Mouse (Mus musculus): ENCODE data around the gene Lrmda. TPM values are rescaled to one million over a fixed set of nuclear protein-coding genes. Genes with fewer than 3 reads are reported as not detected.
"Not testable (repeated sequence)": the region's sequence is repeated elsewhere in the genome, so short reads cannot be mapped to it uniquely, and the experiment has no call there.

Lrmda gene
- polyA plus RNA-seq, 1 experiment, result 0.51 TPM

DNA sequence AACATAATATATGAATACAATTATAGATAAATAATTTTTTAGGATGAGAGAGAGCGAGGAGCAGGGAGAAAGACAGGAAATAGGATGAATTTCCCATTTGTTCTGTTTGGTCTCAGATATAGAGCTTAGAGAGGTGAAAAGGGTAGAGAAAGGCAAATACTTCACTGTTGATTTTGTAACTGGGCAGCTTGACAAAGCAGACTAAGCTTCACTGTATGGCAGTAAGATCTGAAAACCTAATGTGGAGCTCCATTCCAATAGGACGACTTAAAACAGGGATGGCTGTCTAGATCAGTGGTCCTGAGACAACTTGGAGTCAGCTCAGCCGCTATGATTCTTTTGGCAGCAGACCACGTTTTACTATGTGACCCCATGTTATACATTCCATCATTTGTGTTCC lies 566.8 kb downstream of the Lrmda start:
- H3K4me1 ChIP-seq (replicated peaks; ENCODE audit: control insufficient read depth, insufficient read depth, low read length), result no peaks in the 10 kb centered on the region
- H3K4me3 ChIP-seq (ENCODE audit: control insufficient read depth, insufficient read depth, low read length), result no peak overlapping the region
- TF ChIP-seq CTCF (IDR thresholded peaks at IDR 0.05; ENCODE audit: borderline replicate concordance, control insufficient read depth, extremely low read depth, insufficient read depth, low read length, poor library complexity) (no peak), POLR2A (IDR thresholded peaks at IDR 0.05; ENCODE audit: control insufficient read depth, extremely low read depth, insufficient read depth, low read length, poor library complexity) (no peak)
- 94% methylated on average over 4 of the region's 4 CpGs for WGBS
- DNase-seq, result no peak
- no peaks in the 10 kb centered on the region for H3K36me3 ChIP-seq (ENCODE audit: control insufficient read depth, insufficient read depth, low read length)
- H3K27ac ChIP-seq (ENCODE audit: control insufficient read depth, insufficient read depth, low read length), result no peak overlapping the region
- no peaks in the 10 kb centered on the region for H3K27me3 ChIP-seq (ENCODE audit: control insufficient read depth, insufficient read depth, low read length)

DNA sequence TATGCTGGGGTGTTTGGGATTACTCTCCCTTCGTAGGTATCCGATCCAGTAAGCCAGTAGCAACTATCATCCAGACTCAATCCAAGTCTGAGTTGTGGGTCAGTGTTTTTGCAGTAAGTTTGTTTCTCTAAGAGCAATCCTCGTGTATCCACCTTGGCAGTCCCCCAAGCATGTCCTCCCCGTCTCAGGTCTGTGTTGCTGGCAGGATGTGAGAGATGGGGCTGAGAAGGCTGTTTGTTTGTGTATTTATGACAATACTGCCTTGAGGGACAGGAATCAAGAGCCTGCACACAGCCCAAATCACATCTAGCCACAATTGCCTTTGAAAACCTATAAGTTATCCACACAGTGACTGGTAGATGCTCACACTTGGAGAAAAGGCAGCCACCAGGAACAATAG lies 567.3 kb downstream of the Lrmda start:
- DNase-seq, result no peak
- Histone ChIP-seq H3K4me3 (ENCODE audit: control insufficient read depth, insufficient read depth, low read length) (no peak overlapping the region), H3K27me3 (ENCODE audit: control insufficient read depth, insufficient read depth, low read length) (no peaks in the 10 kb centered on the region), H3K27ac (ENCODE audit: control insufficient read depth, insufficient read depth, low read length) (no peak overlapping the region), H3K36me3 (ENCODE audit: control insufficient read depth, insufficient read depth, low read length) (no peaks in the 10 kb centered on the region), H3K4me1 (replicated peaks; ENCODE audit: control insufficient read depth, insufficient read depth, low read length) (no peaks in the 10 kb centered on the region)
- 96% methylated on average over 4 of the region's 4 CpGs for WGBS
- no peak for TF ChIP-seq POLR2A (IDR thresholded peaks at IDR 0.05; ENCODE audit: control insufficient read depth, extremely low read depth, insufficient read depth, low read length, poor library complexity)
- TF ChIP-seq CTCF (IDR thresholded peaks at IDR 0.05; ENCODE audit: borderline replicate concordance, control insufficient read depth, extremely low read depth, insufficient read depth, low read length, poor library complexity), result no peak

DNA sequence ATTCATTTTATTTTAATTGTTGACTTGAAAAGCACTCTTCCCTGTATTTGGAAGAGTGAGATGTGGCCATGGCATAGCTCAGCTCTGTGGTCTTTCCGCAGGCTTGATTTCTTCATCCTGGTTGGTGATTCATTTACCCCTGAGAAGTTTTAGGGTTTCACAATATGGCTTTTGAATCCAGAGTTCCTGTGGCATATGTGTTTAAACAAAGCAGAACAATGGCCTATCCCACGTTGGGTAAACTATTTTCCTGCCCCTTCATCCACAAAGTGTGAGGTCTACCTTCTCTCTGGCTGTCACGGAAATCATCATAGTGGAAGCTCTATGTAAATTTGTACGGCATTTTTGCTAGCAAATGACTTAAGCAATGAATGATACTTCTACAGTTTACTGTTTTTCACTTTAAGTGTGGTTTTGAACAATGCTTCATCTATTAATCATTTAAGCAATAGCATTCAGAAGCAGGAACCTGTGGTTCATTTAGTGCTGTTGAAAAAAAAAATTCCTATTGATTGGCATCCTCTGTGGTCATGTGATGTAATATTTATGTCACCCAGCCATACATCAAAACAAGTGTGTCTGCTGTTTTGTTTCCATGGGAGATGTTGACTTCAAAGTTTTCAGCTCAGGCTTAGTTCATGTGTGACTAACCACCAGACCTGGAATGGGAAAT lies 567.9 kb downstream of the Lrmda start:
- TF ChIP-seq CTCF (IDR thresholded peaks at IDR 0.05; ENCODE audit: borderline replicate concordance, control insufficient read depth, extremely low read depth, insufficient read depth, low read length, poor library complexity) (no peak), POLR2A (IDR thresholded peaks at IDR 0.05; ENCODE audit: control insufficient read depth, extremely low read depth, insufficient read depth, low read length, poor library complexity) (no peak)

DNA sequence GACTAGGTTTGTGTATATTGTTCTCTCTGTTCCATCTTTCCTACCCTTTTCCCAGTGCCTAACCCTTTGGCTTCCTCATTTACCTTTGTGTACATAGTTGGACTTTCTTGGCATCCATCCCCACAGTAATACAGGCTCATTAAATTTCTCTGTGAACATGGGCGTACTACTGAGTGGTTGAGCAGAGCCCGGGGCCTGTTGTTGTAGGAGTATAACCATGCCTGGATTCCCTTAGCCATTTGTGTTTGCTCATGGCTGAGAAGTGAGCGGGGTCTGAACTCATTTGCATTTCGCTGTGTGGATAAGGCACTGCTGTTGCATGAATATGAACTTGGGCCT lies 568.4 kb downstream of the Lrmda start:
- 95% methylated on average over 4 of the region's 4 CpGs for WGBS

More for the DNA sequence above, 567.9 kb downstream of the Lrmda start:
- DNase-seq, result no peak
- Histone ChIP-seq H3K4me1 (replicated peaks; ENCODE audit: control insufficient read depth, insufficient read depth, low read length) (no peaks in the 10 kb centered on the region), H3K4me3 (ENCODE audit: control insufficient read depth, insufficient read depth, low read length) (no peak overlapping the region), H3K27me3 (ENCODE audit: control insufficient read depth, insufficient read depth, low read length) (no peaks in the 10 kb centered on the region), H3K36me3 (ENCODE audit: control insufficient read depth, insufficient read depth, low read length) (no peaks in the 10 kb centered on the region), H3K27ac (ENCODE audit: control insufficient read depth, insufficient read depth, low read length) (no peak overlapping the region)
- WGBS, result 81% methylated on average over 4 of the region's 4 CpGs

DNA sequence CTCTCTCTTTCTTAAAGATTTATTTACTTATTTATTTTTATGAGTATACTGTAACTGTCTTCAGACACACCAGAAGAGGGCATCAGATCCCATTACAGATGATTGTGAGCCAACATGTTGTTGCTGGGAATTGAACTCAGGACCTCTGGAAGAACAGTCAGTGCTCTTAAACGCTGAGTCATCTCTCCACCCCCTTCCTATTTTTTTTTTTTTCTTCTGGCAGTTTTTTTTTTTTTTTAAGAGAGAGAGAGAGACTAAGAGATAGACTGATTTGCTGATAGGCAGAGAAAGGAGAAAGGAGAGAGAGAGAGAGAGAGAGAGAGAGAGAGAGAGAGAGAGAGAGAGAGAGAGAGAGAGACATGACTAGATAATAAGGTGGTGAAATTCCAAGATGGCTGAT lies 568.9 kb downstream of the Lrmda start:
- not testable (repeated sequence) for DNase-seq; H3K27ac ChIP-seq (ENCODE audit: control insufficient read depth, insufficient read depth, low read length); H3K4me3 ChIP-seq (ENCODE audit: control insufficient read depth, insufficient read depth, low read length); H3K4me1 ChIP-seq (replicated peaks; ENCODE audit: control insufficient read depth, insufficient read depth, low read length); H3K27me3 ChIP-seq (ENCODE audit: control insufficient read depth, insufficient read depth, low read length); H3K36me3 ChIP-seq (ENCODE audit: control insufficient read depth, insufficient read depth, low read length)
- WGBS, result 63% methylated on average over 1 of the region's 1 CpGs

More for the DNA sequence above, 568.4 kb downstream of the Lrmda start:
- Histone ChIP-seq H3K36me3 (ENCODE audit: control insufficient read depth, insufficient read depth, low read length) (no peaks in the 10 kb centered on the region), H3K4me3 (ENCODE audit: control insufficient read depth, insufficient read depth, low read length) (no peak overlapping the region), H3K27ac (ENCODE audit: control insufficient read depth, insufficient read depth, low read length) (no peak overlapping the region), H3K27me3 (ENCODE audit: control insufficient read depth, insufficient read depth, low read length) (no peaks in the 10 kb centered on the region), H3K4me1 (replicated peaks; ENCODE audit: control insufficient read depth, insufficient read depth, low read length) (no peaks in the 10 kb centered on the region)
- DNase-seq, result no peak
- TF ChIP-seq POLR2A (IDR thresholded peaks at IDR 0.05; ENCODE audit: control insufficient read depth, extremely low read depth, insufficient read depth, low read length, poor library complexity) (no peak), CTCF (IDR thresholded peaks at IDR 0.05; ENCODE audit: borderline replicate concordance, control insufficient read depth, extremely low read depth, insufficient read depth, low read length, poor library complexity) (no peak)

DNA sequence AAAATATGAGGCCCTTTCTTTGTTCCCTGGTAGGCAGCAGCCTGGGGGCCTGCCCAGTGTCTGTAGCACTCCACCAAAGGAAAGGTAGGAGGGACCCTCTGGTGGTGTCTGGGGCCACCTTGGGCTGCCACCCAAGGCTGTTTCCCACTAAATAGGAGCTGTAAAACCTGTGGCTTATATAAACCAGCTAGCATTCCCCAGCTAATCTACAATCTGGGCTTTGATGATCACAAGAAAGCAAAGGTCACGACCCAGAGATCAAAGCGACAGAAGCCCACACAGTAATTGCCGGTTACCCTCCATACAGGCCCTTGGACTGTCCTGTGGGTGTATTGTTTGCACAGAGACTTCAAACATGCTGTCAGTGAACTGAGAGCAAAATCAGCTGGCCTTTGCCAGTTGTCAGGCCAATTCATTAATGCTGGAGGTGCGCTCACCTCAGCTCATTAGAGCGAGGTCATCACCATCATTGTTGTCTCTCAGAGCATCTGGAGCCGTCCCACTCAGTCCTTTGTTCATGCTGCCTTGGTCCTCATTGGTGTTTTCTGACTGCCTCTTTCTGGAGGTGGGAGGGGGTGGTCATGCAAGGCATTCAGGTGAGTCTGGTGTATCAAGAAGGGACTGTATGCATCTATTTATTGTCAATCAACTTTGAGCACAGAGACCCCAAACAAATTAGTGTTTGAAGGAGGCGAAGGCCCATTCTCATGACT lies 570.1 kb downstream of the Lrmda start:
- Histone ChIP-seq H3K4me3 (ENCODE audit: control insufficient read depth, insufficient read depth, low read length) (no peak overlapping the region), H3K27ac (ENCODE audit: control insufficient read depth, insufficient read depth, low read length) (no peak overlapping the region), H3K4me1 (replicated peaks; ENCODE audit: control insufficient read depth, insufficient read depth, low read length) (no peaks in the 10 kb centered on the region), H3K36me3 (ENCODE audit: control insufficient read depth, insufficient read depth, low read length) (no peaks in the 10 kb centered on the region), H3K27me3 (ENCODE audit: control insufficient read depth, insufficient read depth, low read length) (no peaks in the 10 kb centered on the region)
- no peak for DNase-seq
- WGBS, result 91% methylated on average over 7 of the region's 7 CpGs
- TF ChIP-seq POLR2A (IDR thresholded peaks at IDR 0.05; ENCODE audit: control insufficient read depth, extremely low read depth, insufficient read depth, low read length, poor library complexity), result no peak
- no peak for TF ChIP-seq CTCF (IDR thresholded peaks at IDR 0.05; ENCODE audit: borderline replicate concordance, control insufficient read depth, extremely low read depth, insufficient read depth, low read length, poor library complexity)

DNA sequence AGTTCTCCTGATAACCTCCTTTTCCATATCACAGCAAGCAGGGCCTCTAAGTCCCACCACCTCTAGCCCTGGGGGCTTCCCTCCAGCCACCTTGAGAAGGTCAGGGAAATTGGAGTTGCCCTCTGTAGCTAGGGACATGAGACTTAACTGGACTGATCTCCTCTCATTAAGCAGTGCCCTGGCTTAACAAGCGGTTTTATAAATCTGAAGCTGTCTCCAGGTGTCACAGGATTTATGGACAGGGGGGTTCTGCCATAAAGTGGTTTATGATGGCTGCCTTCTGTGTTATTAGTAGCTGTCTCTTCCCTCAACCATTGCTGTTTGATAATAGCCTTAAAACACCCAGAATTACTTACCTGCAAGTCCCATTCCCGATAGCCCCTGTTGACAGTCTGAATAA lies 571.7 kb downstream of the Lrmda start:
- TF ChIP-seq POLR2A (IDR thresholded peaks at IDR 0.05; ENCODE audit: control insufficient read depth, extremely low read depth, insufficient read depth, low read length, poor library complexity) (no peak), CTCF (IDR thresholded peaks at IDR 0.05; ENCODE audit: borderline replicate concordance, control insufficient read depth, extremely low read depth, insufficient read depth, low read length, poor library complexity) (no peak)
- no peak overlapping the region for H3K4me3 ChIP-seq (ENCODE audit: control insufficient read depth, insufficient read depth, low read length)
- H3K4me1 ChIP-seq (replicated peaks; ENCODE audit: control insufficient read depth, insufficient read depth, low read length), result no peaks in the 10 kb centered on the region
- no peak overlapping the region for H3K27ac ChIP-seq (ENCODE audit: control insufficient read depth, insufficient read depth, low read length)
- no peaks in the 10 kb centered on the region for H3K36me3 ChIP-seq (ENCODE audit: control insufficient read depth, insufficient read depth, low read length)
- H3K27me3 ChIP-seq (ENCODE audit: control insufficient read depth, insufficient read depth, low read length), result no peaks in the 10 kb centered on the region
- 93% methylated on average over 2 of the region's 2 CpGs for WGBS
- no peak for DNase-seq
